Mouse (Mus musculus): ENCODE data around the gene Rps9.
"Not testable (repeated sequence)": the region's sequence is repeated elsewhere in the genome, so short reads cannot be mapped to it uniquely, and the experiment has no call there.

The Rps9 gene

DNA sequence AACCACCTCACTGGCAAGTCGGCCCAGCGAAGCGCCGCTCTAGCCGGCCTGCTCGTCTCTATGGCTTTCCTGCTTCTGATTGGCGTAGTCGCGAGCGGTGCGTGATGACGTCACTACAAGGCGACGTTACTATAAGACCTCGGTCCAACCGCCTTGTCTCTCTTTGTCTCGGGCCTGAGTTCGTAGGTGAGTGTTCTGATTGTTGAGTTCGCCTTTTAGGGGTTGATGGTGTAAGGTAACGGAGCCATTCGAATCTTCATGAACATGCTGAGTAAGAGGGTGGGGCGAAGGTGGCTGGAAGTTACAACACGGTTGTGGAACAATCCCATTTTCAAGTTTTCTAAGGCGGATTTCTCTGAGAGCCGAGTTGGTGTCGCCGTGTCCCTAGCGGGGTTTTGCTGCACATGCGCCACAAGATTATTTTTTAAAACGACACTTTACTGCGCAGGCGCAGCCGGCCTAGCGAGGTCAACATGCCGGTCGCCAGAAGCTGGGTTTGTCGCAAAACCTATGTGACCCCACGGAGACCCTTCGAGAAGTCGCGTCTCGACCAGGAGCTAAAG is at the start of gene Rps9:
Gene Rps9, plus strand, starts transcription at position 115 of the 563 bp plus-strand sequence.
- DNase-seq, result peak; percentile 96

DNA sequence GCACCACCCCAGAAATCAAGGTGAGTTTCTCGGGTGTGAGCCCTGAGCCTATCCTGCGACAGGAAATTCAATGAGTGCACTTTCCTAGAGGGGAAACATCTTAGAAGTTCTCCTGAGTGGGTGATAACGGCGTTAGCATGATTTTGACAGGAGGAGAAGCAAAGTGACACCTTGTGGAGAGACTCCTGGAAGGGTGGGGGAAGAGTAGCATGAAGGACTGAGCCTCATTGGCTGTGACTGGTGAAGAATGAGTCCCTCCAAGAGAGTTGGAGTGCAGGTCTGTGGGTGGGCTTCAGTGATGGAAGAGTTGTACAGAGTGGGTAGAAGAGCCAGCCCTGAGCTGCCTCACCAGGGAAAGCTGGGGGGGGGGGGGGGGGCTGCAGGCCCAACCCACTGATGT is 46.8 kb upstream of the Rps9 start:
- no peak for DNase-seq

DNA sequence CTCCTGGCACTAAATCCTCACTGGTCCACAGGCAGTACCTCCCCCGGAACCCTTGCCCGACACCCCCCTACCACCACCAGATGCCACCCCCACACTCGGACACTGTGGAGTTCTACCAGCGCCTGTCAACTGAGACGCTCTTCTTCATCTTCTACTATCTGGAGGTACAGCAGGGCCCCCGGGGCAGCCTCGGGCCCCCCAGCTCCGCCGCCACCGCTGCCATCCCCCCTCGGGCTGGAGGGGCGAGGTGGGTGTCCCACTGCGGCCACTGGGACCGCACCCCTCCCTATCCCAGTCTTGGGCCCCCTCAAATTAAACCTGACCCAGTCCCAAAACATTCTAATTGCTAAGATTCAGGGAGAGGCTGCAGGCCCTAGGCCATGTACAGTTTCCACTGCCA is 45.2 kb upstream of the Rps9 start:
- no peak for DNase-seq

DNA sequence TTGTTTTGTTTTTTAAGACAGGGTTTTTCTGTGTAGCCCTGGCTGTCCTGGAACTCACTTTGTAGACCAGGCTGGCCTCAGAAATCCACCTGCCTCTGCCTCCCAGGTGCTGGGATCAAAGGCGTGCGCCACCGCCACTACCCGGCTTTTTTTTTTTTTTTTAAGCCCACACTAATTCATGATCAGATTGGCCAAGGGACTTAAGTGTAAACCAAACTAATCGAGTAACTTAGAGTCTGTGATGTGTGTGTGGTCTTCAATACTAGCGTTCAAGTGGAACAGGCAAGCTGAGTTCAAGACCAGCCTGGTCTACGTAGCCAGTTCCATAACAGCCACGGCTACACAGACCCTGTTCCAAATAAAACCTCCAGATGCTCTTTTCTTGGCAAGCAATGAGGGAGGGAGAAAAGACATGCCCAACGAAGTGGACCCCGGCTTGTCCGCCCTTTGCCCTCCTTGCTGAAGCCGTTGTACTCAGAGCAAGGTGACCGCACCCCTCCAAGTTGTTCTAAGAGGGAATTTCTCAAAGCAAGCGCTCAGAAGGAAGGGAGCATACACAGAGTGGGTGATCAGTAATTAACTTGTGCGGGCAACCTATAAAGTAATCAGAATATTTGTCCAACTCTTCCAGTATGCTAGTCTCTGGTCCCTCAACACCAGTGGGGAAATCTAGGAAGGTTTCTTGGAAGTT is 39.1 kb upstream of the Rps9 start:
- peak; percentile 28 for DNase-seq

DNA sequence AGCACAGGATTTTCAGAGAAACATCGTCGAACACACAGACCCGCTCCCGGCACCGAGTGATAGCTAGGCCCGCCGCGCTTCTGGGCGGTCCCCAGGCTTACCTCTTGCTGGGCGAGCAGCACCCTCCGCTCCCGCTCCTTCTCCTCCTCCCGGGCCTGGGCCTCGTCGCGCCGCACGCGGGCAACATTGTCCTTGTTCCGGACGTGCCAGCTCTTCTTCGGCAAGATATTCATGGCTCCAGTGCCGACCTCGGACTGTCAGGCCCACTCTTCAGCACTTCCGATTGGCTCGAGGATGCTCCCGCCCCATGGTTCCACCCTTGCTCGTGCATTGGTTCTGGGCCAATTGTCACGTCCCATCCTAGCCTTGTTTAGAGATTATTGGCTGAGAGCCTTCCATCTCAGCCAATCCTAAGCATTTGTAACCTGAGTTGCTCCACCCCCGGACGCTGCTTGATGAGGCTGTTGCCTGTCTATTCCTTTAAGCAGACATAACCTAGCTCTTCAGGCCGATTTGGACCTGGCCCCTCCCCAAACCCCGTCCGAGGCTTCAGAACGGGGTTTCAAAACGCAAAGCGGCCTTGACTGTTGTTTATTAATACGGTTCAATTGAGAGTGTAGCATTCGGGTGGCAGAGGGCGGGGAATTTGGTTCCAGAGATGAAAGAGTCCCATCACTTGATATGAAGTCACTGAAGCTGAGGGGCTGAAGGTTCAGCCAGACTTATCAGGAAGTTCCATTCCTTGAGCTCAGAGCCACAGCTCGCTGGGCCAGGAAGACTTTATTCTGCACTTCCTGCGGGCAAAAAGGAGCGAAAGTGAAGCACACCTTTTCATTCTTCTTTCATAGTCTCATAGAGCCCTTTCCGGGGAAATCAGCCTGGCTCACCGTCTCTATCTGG is 38.3 kb upstream of the Rps9 start, which contains the start of gene Leng1:
Gene Leng1, minus strand, starts transcription at position 626 of the 900 bp plus-strand sequence.
- peak; percentile 92 for DNase-seq

DNA sequence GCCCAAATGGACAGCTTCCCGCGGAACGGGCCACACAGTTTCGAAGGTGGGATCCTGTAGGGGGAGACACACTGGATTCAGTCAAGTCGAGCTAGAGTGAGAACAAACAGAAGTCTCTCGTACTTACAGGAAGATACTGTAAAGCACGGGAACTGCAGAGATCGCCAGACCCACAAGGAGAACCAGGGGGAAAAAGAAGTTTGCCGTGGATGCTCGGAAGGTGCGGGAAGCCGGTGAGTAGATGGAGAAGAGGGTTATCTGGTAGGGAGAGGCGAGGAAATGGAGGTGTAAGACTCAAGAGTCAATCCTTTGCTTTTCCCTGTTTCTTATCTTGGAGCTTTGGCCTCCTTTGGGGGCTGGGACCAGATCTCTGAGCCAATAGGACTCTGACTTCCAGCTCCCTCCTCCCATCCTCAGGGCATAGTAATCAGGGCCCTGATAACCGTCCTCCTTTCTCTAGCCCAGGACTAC is 36.8 kb upstream of the Rps9 start:
- no peak for DNase-seq

DNA sequence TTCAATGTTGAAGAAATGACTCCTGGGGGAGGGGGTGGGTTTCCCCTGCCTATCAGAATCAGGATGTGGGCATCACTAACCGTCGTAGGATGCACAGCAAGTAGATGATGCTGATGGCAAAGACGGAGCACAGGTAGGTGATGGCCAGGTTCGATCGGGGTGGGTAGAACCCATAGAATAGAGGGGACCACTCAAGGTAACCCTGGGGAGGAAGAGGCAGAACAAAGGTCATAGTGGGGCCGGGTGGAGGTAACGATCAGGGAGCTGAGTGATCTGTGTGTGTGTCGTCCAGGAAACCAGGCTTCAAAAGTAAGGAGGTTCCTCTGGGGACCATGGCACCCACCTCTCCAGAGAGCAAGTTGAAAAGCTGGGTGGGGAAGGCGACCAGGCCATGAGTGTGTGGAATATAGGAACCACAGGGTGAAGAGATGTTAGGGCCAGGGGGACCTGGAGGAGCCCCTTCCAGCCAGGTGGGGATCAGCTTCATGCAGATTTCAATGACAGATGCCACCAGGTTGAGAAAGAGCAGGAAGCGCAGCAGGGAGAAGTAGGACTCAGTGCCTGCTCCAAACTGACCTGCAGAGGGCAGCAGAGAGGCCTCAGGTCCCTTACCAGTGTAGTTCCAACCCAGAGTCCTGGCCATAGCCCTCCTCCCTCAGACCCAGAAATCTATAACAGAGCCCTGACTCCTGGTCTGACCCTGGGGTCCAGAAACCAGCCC is 29.1 kb upstream of the Rps9 start:
- peak; percentile 86 for DNase-seq

DNA sequence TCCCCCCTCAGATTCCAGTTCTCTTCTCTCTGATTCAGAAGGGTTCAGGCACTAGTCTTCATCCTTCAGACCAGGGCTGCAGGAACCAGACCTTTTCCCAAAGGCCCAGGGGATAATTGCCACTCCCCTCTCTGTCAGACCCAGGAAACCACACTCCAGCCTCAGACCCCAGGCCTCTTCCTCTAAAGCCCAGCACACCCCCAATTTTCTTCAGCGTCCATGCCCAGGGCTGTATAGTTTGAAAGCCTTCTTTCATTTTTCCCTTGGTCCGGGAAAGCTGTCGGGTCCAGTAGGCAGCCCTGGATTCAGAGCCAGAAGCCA is 28.6 kb upstream of the Rps9 start:
- no peak for DNase-seq

DNA sequence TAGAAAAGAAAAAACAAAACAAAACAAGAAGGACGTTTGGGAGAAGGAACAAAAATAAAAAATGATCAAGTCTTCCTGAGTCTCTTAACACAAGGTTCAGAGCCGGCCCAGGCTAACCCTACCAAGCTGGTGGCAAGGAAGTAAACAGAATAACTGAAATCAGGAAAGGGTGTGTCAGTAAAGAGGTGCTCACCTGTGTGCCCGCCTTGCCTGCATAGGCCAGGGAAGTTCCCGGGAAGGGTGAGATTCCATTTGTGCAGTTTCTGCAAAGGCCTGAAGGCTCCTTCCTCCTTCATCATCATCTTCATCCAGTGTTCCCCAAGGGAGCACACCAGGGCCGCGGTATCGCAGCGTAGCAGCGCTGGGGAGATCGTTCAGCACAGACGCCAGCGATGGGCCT is 27.4 kb upstream of the Rps9 start:
- no peak for DNase-seq

DNA sequence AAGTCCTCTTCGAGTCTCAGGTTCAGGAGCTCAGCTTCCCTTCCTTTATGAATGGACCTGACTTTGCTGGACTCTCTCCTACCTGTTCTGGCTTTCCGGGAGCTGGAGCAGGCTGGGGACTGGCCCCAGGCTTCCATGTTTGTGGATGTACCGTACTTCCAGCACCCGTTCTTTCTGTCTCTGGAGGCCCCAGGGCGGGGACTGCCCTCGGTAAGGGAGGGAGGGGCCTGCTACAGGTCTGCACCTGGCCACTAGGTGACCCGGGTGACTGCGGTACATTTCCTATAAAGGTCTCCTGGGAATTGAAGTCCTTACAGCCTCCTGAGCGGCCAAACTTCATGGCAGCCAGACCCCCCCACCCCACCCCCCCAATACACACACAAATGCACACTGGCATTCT is 26.5 kb upstream of the Rps9 start, which contains the start of gene Tmc4:
Gene Tmc4, minus strand, starts transcription at position 212 of the 400 bp plus-strand sequence.
- DNase-seq, result no peak

DNA sequence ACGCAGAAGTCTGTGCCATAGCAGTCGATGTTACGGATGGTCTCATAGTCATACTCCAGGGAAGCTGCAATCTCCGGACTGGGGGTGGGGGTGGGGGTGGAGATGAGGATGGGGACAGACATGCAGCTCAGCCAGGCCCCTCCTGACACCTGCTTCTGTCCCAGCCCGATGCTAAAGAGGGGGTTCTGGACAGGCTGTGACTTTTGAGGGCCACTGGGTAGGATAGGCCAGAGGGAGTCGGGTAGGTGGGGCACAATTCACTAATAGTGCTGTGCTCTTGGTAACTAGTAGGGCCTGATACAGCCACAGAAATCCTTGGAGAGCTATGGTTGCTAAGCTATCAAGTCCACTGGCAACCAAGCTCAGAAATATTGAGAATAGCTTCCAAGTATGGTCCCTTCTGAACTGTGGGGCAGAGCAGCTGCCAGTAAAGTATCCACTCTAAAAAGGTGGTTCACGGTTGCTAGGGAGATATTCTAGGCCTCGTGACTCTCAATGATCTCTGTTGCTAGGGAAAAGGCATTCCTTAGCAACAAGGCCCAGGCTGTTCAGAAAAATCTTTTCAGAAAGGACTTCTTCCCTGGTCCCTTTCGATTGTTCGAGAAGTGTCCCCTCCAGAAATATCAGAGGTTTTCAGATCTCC is 19.8 kb upstream of the Rps9 start:
- no peak for DNase-seq

DNA sequence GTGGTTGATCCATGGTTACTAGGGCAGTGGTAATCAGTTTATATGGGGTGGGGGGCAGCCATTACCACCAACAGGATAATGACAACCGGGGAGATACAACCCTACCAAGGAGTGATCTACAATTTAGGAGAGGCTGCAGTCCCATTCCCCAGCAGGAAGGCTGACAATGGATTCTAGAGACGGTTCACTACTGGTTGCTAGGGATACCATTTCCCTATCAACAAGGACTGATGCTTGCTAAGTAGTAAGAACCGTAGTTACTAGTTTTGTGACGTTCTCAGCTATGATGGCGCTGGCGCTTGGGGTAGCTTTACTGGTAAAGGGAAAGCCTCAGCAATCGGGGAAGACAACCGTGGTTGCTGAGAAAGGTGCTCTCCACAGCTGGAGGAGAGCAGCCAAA is 19.1 kb upstream of the Rps9 start:
- no peak for DNase-seq

DNA sequence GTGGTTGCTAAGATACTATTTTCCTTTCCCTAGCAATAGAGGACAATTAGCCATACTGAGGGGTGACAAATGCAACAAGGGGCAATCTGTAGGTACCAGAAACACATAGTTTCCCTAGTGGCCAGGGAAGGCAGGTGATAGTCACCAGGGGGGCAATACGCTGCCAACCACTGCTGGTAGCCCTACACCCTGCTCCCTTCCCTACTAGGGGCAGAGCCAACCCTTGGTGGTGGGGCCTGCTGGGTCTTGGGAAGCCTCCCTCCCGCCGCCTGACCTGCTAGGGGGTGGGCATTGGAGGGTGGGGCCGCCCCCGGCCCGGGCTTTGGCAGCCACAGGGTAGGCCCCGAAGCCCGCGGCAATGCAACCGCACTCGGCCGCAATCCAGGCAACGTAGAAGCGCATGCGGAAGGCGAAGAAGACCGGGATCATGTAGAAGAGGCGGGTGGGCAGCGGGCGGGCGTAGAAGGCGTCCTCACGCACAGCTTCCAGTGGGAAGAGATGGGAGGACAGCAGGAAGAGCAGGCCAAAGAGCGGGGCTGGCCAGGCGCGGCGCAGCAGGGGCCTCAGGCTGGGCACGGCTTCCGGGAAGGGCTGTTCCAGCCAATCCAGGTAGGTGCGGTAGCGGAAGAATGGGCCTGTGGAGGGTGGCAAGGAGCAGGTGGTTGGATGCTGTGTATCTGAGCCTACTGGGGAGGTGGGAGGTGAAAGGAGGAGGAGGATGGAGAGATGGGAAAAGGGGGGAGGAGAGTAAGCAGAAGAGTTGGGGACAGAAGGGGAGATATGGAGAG is 18.2 kb upstream of the Rps9 start:
- DNase-seq, result no peak

DNA sequence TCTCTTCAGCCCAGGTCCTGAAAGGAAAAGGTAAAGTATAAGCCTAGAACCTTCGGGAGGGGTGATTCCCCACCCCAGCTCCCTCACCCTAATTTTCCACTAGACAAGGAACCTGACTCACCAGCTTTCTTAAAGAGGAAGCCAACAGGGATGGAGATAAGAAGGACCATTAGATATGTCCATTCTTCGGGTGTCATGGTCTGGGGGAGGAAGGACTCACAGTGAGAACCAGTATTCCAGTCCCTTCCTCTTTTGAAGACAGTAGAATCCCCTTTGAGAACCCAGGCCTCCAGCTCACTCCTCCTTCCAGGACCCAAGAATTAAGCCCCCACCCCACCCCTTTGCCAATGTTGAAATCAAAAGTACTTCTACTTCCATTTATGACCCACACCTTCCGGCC is 11.9 kb upstream of the Rps9 start:
- no peak for DNase-seq

DNA sequence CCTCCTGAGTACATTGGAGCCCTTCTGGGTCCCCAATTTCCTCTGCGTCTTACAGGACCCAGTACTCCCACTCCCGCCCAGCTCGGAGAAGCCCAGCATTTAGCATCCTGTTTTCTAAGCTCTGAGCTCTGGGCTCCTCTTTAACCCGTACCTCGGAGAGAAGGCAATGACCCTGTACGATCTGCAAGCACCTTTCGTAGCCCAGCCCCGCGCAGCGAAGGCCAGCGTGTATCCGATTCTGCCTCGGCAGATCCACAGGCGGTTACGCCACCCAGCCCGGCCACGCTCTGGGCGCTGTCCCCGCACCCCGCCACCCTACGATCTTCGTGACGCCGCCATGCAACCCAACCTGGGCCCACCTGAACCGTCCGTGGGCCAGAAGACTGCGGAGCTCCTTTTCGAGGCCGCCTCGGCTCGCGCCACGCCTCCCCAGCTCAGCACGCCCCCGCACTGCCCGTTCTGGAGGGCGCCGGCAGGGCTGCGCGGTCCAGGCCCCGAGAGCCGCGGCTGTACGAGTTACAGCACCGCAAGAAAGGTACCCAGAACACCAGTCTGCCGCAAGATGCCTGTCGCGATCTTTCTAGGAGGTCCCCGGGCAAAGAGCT is 11.3 kb upstream of the Rps9 start, which contains the start of gene Tsen34:
Gene Tsen34, plus strand, starts transcription at position 482 of the 605 bp plus-strand sequence.
- DNase-seq, result no peak

DNA sequence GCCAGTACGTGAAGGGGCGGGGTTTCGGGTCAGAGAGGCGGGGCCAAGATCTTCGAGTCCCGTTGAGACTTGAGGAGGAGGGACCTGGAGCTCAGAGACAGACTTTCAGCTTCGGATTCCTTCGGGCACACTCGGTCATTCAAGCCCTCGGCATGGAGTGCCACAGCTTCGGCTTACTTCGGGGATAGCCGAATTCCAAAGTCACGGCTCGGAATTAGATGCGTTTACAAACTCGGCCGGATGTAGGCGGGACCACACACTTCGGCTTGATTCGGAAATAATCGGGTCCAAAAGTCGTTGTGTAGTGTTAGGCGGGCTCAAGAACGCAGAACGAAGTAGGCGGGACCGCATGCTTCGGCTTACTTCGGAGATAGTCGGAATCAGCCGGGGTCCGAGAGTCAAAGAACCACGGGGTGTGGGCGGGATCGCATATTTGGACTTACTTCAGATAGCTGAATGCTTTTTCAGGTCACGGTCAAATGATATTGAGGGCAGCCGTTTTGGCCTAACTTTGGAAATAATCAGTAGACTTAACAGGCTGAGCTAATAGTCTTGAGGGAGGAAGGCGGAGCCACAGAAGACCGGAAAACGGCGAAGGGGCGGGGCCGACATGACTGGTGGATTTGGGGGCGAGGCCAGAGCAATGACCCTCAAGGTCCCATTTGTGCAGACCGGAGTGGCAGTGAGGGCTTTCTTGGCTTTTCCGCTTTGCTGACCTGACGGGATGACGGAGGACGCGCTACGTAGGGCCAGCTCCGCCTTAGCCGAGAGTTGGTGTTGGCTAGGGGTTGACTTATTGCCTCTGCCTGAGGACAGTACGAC is 10.6 kb upstream of the Rps9 start, which contains the start of gene Mboat7:
Gene Mboat7, minus strand, starts transcription at position 537 of the 822 bp plus-strand sequence.
- DNase-seq, result peak; percentile 99

DNA sequence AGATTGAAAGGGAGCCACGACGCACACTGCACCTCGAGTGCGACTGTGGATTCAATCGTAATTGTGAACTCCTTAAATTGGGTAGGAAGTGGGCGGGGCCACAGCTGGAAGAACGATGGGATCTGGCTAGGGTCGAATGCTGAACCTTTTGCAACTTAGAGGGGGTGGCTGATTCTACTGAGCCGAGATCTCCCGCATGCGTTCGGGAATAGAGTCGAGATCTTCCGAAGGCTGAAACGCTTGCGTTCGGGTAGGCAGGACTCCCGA is 10.1 kb upstream of the Rps9 start:
- DNase-seq, result no peak

DNA sequence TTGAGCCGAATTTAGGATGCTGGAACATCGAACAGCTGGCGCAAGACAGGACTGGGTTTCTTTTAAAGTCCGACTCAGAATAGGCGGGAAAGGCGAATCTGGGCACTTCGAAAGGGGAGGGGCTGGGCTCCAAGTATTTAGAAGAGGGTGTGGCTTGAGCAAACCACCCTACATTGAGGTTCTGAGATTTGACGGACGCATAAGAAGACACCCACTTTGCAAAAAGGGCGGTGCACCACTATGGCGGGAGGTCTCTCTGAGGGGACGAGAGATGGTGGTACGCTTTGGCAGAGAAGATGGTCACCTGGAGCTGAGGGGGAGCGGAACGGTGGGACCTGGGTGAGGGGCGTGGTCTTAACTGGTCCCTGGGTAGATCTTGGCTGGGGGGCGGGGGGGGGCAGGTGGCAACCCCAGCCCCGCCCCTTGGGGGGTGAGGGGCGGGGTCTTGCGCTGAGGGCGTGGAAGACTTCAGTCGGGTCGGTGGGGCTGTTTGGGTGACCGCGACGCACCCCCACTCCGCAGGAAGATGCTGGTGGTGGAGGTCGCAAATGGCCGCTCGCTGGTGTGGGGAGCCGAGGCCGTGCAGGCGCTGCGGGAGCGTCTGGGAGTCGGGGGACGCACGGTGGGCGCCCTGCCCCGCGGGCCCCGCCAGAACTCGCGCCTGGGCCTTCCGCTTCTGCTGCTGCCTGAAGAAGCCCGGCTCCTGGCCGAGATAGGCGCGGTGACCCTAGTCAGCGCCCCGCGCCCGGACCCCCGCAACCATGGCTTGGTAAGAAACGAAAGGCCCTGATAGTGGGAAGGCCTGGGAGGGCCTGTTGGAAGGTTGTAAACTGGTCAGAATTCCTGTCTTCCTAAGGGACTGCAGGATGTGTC is 9.5 kb upstream of the Rps9 start:
- peak; percentile 71 for DNase-seq

DNA sequence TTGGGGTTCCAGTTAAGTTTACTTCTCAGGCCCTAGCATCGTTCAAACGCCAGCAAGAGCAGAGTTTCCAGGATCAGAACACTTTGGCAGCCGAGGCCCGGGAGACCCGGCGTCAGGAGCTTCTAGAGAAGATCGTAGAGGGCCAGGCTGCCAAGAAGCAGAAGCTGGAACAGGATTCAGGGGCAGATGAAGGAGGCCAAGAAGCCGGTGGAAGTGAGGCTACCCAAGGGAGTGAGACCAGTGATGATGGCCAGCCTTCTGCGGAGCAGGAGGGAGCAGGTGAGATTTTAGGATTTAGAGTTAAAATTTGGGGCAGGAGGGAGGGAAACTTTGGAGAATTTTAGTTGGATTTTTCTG is 8.9 kb upstream of the Rps9 start:
- not testable (repeated sequence) for DNase-seq

DNA sequence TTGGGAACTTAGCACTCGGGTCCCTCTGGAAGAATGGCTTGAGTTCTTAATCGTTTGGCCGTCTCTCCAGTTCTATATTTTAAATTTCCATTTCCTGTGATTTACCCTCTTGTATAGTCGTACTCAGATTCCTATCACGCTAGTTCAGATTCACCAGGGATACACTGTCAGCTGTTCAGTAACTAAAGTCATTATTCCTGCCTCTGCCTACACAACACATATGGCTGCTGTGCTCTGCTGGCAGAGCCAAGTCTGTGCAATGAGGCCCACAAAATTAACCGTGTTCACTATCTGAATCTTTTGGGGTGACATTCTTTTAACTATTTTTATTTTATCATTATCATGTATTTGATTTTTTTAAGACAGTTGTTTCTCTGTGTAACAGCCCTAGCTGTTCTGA is 5.3 kb upstream of the Rps9 start:
- DNase-seq, result no peak
